ENCODE assay signal across 49 mouse cellular contexts in genomic region chr10:19349326-19349725, GRCm38 (mm10). TPM values are rescaled to one million over a fixed set of nuclear protein-coding genes. Genes with fewer than 3 reads are reported as not detected.
"Had no signal": no experiment of that assay in that cellular context is flagged by ENCODE, and none has a peak within 500 bp of the region (broad histone marks: within the 10 kb centered on the region; RNA-seq: fewer than 3 reads in every experiment).

No protein-coding gene starts in this region.

- H3K4me3 ChIP-seq: heart, embryonic 10.5 days; heart, embryonic 12.5 days; heart, embryonic 13.5 days; heart, embryonic 15.5 days; hindbrain, embryonic 10.5 days; hindbrain, embryonic 12.5 days; hindbrain, embryonic 13.5 days; hindbrain, embryonic 15.5 days; intestine, embryonic 15.5 days; kidney, embryonic 15.5 days; layer of hippocampus, adult 2 months; left cerebral cortex, adult 2 months had no signal

- H3K9me3 ChIP-seq: heart, embryonic 10.5 days; heart, embryonic 12.5 days; heart, embryonic 13.5 days; heart, embryonic 15.5 days; hindbrain, embryonic 10.5 days; hindbrain, embryonic 12.5 days; hindbrain, embryonic 13.5 days; hindbrain, embryonic 15.5 days; intestine, embryonic 15.5 days; kidney, embryonic 15.5 days had no signal

- H3K4me1 ChIP-seq: intestine, embryonic 15.5 days had no signal

- H3K36me3 ChIP-seq: heart, embryonic 10.5 days; heart, embryonic 12.5 days; heart, embryonic 13.5 days; heart, embryonic 15.5 days; hindbrain, embryonic 10.5 days; hindbrain, embryonic 12.5 days; hindbrain, embryonic 13.5 days; hindbrain, embryonic 15.5 days; intestine, embryonic 15.5 days; kidney, embryonic 15.5 days had no signal

- ATAC-seq: hindbrain, embryonic 16.5 days; hindbrain, postnatal 0 days; inflammation-experienced regulatory T-cells, adult 6 months; intestine, embryonic 15.5 days; intestine, embryonic 16.5 days; intestine, postnatal 0 days had no signal

- H3K9ac ChIP-seq: heart, embryonic 12.5 days; heart, embryonic 13.5 days; heart, embryonic 15.5 days; hindbrain, embryonic 12.5 days; hindbrain, embryonic 13.5 days; hindbrain, embryonic 14.5 days; hindbrain, embryonic 15.5 days; intestine, embryonic 15.5 days; kidney, embryonic 15.5 days had no signal

- DNase-seq: heart, postnatal 10 days; heart, postnatal 14 days; heart, postnatal 4 days; kidney, adult 11 months; kidney, adult 18-20 months; kidney, adult 2 months; kidney, adult 8-10 months; kidney, adult 9 months; kidney, postnatal 10 days; kidney, postnatal 14 days; kidney, postnatal 25 days; kidney, postnatal 36 days; kidney, postnatal 4 days; layer of hippocampus, adult 9-11 months; layer of hippocampus, postnatal 36 days had no signal

- H3K27ac ChIP-seq: heart, embryonic 10.5 days; heart, embryonic 13.5 days; heart, embryonic 15.5 days; hindbrain, embryonic 10.5 days; hindbrain, embryonic 12.5 days; hindbrain, embryonic 13.5 days; hindbrain, embryonic 14.5 days; hindbrain, embryonic 15.5 days; hindbrain, postnatal 0 days; intestine, embryonic 15.5 days; kidney, embryonic 15.5 days; kidney, postnatal 0 days; layer of hippocampus, adult 2 months; left cerebral cortex, adult 2 months had no signal

- H3K4me2 ChIP-seq: heart, embryonic 11.5 days; heart, embryonic 12.5 days; heart, embryonic 13.5 days; heart, embryonic 15.5 days; hindbrain, embryonic 12.5 days; hindbrain, embryonic 13.5 days; hindbrain, embryonic 14.5 days; hindbrain, embryonic 15.5 days; intestine, embryonic 15.5 days; kidney, embryonic 15.5 days had no signal

RNA-seq across cellular contexts. Expression of gene Olig3, which starts 7.0 kb away (rescaled TPM):
- total RNA-seq: heart, postnatal 10 days; heart, postnatal 25 days; heart, postnatal 4 days; hematopoietic stem cell, adult 5-6 weeks; hindbrain, postnatal 0 days; layer of hippocampus, adult 18-20 months; layer of hippocampus, adult 2 months; layer of hippocampus, adult 8-10 months; layer of hippocampus, postnatal 10 days; layer of hippocampus, postnatal 14 days; layer of hippocampus, postnatal 36 days; left cerebral cortex, adult 18-20 months; left cerebral cortex, adult 2 months had no signal
- polyA plus RNA-seq: heart, embryonic 10.5 days; heart, embryonic 13.5 days; heart, embryonic 14.5 days; heart, embryonic 15.5 days; heart, embryonic 16.5 days; heart, postnatal 0 days; inflammation-experienced regulatory T-cells, adult 6 months; intestine, embryonic 14.5 days; intestine, embryonic 15.5 days; intestine, embryonic 16.5 days; intestine, postnatal 0 days; kidney, adult 2 months; kidney, embryonic 14.5 days; kidney, embryonic 15.5 days; kidney, embryonic 16.5 days; kidney, postnatal 0 days; large intestine, adult 2 months had no signal
